Mouse (Mus musculus): Measurements from ENCODE around the gene Osbpl8.

- TF ChIP-seq POLR2A (IDR thresholded peaks at IDR 0.05; ENCODE audit: borderline replicate concordance, low read depth, low read length) (no peak), CTCF (IDR thresholded peaks at IDR 0.05; ENCODE audit: low read depth, low read length) (no peak)
Measured at GRCm38 (mm10) chr10:111237434-111237833, 72.9 kb downstream of the Osbpl8 start.
